Mouse (Mus musculus) CH12.LX (cell line): ENCODE data around the gene Cds1.

Experiments
- CTCF ChIP-seq, 2 experiments: IDR thresholded peaks in 1 of 2; conservative IDR thresholded peaks in 1 of 2; 2 replicates each; pipeline ENCODE4 v1.5.1; 2011 to 2012; ENCODE audit warnings: low read depth in 2 of 2, low read length in 2 of 2, improper control_type of control experiment in 1 of 2, inconsistent platforms in 1 of 2, mild to moderate bottlenecking in 1 of 2, moderate library complexity in 1 of 2
- E2F4 ChIP-seq: IDR thresholded peaks from 2 replicates; pipeline ENCODE4 v1.6.1; 2011; ENCODE audit warnings: low read depth, low read length, improper control_type of control experiment; ENCODE audit not compliant: insufficient replicate concordance
- GABPA ChIP-seq: IDR thresholded peaks from 2 replicates; pipeline ENCODE4 v1.6.1; 2012; ENCODE audit warnings: low read depth, low read length, improper control_type of control experiment, inconsistent platforms; ENCODE audit not compliant: insufficient replicate concordance
- HCFC1 ChIP-seq: IDR thresholded peaks from 2 replicates; pipeline ENCODE4 v1.6.1; 2012; ENCODE audit warnings: low read depth, mild to moderate bottlenecking, inconsistent platforms, low read length, improper control_type of control experiment
- POLR2A ChIP-seq: IDR thresholded peaks from 2 replicates; pipeline ENCODE4 v1.6.1; 2011; ENCODE audit warnings: low read depth, mild to moderate bottlenecking, improper control_type of control experiment, low read length
- ZKSCAN1 ChIP-seq: IDR thresholded peaks from 2 replicates; pipeline ENCODE4 v1.6.1; 2012; ENCODE audit warnings: low read depth, inconsistent platforms, low read length, improper control_type of control experiment, borderline replicate concordance

DNA sequence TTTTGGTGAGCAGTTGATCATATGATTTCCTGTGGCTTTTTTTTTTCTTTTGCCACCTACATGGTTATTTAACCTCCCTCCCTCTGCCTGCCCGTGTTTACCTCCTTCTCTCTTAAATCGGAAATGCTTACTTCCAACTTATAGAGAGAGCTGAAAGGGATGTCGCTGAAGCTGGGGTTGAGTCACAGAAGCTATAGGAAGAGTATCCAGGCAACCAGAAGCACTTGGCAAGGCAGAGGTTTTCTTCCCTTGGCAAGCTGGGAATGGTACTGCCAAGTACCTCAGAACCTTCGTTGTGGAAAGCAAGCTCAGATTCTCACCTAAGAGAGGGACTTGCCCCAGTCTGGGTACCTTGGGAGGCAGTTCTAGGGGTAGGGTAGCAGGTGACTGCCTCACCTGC is 3.2 kb upstream of the Cds1 start:
- TF ChIP-seq CTCF (conservative IDR thresholded peaks at IDR 0.05 in 1 of 2, IDR thresholded peaks at IDR 0.05 in 1 of 2; ENCODE audit: low read depth in 2 of 2, low read length in 2 of 2) (no peak), HCFC1 (no peak), E2F4 (no peak), GABPA (no peak), POLR2A (no peak), ZKSCAN1 (no peak)
